Mouse (Mus musculus): ENCODE results near the gene Dnajc19. TPM values are rescaled to one million over a fixed set of nuclear protein-coding genes. Genes with fewer than 3 reads are reported as not detected.
"Not testable (repeated sequence)": the region's sequence is repeated elsewhere in the genome, so short reads cannot be mapped to it uniquely, and the experiment has no call there.

The Dnajc19 gene
- polyA plus RNA-seq, 1 experiment = 46.3 TPM

GRCm38 (mm10) chr3:34106421-34106820 lies 25.3 kb upstream of the Dnajc19 start:
- Histone ChIP-seq H3K4me1 (ENCODE audit: control insufficient read depth, insufficient read depth, low read length) (no peaks in the 10 kb centered on the region), H3K4me3 (replicated peaks; ENCODE audit: control insufficient read depth, low read depth, low read length) (no peak overlapping the region), H3K27ac (ENCODE audit: control insufficient read depth, insufficient read depth, low read depth, low read length, poor library complexity) (no peak overlapping the region)
- no peak for TF ChIP-seq POLR2A (IDR thresholded peaks at IDR 0.05; ENCODE audit: borderline replicate concordance, control insufficient read depth, low read depth, low read length)
- no peak for TF ChIP-seq CTCF (IDR thresholded peaks at IDR 0.05; ENCODE audit: control insufficient read depth, insufficient read depth, low read length)
- WGBS = 18% methylated on average over 9 of the region's 9 CpGs

GRCm38 (mm10) chr3:34103902-34104672 lies 23.0 kb upstream of the Dnajc19 start:
- Histone ChIP-seq H3K4me1 (ENCODE audit: control insufficient read depth, insufficient read depth, low read length) (no peaks in the 10 kb centered on the region), H3K4me3 (replicated peaks; ENCODE audit: control insufficient read depth, low read depth, low read length) (no peak overlapping the region), H3K27ac (ENCODE audit: control insufficient read depth, insufficient read depth, low read depth, low read length, poor library complexity) (no peak overlapping the region)
- 46% methylated on average over 7 of the region's 7 CpGs for WGBS
- TF ChIP-seq POLR2A (IDR thresholded peaks at IDR 0.05; ENCODE audit: borderline replicate concordance, control insufficient read depth, low read depth, low read length) = no peak
- TF ChIP-seq CTCF (IDR thresholded peaks at IDR 0.05; ENCODE audit: control insufficient read depth, insufficient read depth, low read length) = no peak

DNA sequence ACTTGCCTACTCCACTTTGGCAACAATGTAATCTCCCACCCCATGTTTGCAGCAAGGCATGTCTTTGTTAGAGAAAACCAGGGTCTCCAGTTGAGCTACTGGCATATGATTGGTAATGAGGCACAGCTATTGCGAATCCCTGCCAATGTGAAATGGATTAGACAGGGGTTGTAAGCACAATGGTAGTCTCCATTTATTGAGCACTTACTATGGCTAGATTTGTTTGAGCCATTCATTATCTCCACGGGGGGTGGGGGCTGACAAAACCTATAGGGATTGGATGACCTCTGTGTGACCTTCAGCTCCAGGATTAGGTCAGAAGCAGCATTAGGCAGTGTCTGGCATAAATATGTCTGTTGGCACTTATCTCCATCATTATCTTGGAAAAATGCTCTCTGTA lies 21.8 kb upstream of the Dnajc19 start:
- TF ChIP-seq CTCF (IDR thresholded peaks at IDR 0.05; ENCODE audit: control insufficient read depth, insufficient read depth, low read length) = no peak
- no peak for TF ChIP-seq POLR2A (IDR thresholded peaks at IDR 0.05; ENCODE audit: borderline replicate concordance, control insufficient read depth, low read depth, low read length)
- WGBS = 78% methylated on average over 2 of the region's 2 CpGs
- Histone ChIP-seq H3K4me3 (replicated peaks; ENCODE audit: control insufficient read depth, low read depth, low read length) (no peak overlapping the region), H3K4me1 (ENCODE audit: control insufficient read depth, insufficient read depth, low read length) (no peaks in the 10 kb centered on the region), H3K27ac (ENCODE audit: control insufficient read depth, insufficient read depth, low read depth, low read length, poor library complexity) (no peak overlapping the region)

DNA sequence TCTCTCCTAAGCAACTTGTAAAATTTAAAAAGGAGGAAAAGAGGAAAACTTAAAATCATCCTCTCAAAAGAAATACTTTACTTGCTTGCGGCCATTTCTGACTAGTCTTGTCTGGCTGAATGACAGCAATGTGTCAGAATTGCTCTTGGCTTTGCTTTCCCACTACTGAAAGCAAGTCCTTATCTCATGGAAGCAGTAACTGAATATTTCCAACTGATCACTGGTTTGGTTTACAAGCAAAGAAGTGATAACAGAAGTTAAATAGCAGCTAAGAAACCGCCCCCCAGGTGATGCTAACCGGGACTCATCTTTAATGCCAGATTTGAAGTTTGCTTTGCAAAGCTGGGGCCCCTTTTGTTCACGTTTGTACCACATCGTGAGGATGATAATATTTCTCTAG lies 2.5 kb upstream of the Dnajc19 start:
- TF ChIP-seq CTCF (IDR thresholded peaks at IDR 0.05; ENCODE audit: control insufficient read depth, insufficient read depth, low read length) = no peak
- no peak for TF ChIP-seq POLR2A (IDR thresholded peaks at IDR 0.05; ENCODE audit: borderline replicate concordance, control insufficient read depth, low read depth, low read length)
- H3K4me3 ChIP-seq (replicated peaks; ENCODE audit: control insufficient read depth, low read depth, low read length) = no peak overlapping the region
- no peak overlapping the region for H3K27ac ChIP-seq (ENCODE audit: control insufficient read depth, insufficient read depth, low read depth, low read length, poor library complexity)
- 54% methylated on average over 5 of the region's 5 CpGs for WGBS
- no peaks in the 10 kb centered on the region; the same call in 1 of the 2 replicates for H3K4me1 ChIP-seq (ENCODE audit: control insufficient read depth, insufficient read depth, low read length)

GRCm38 (mm10) chr3:34081929-34082328 lies 808 bp upstream of the Dnajc19 start:
- WGBS = 85% methylated on average over 3 of the region's 3 CpGs
- no peak for TF ChIP-seq CTCF (IDR thresholded peaks at IDR 0.05; ENCODE audit: control insufficient read depth, insufficient read depth, low read length)
- no peak for TF ChIP-seq POLR2A (IDR thresholded peaks at IDR 0.05; ENCODE audit: borderline replicate concordance, control insufficient read depth, low read depth, low read length)
- no peaks in the 10 kb centered on the region; the same call in 1 of the 2 replicates for H3K4me1 ChIP-seq (ENCODE audit: control insufficient read depth, insufficient read depth, low read length)
- no peak overlapping the region for H3K4me3 ChIP-seq (replicated peaks; ENCODE audit: control insufficient read depth, low read depth, low read length)
- no peak overlapping the region for H3K27ac ChIP-seq (ENCODE audit: control insufficient read depth, insufficient read depth, low read depth, low read length, poor library complexity)

DNA sequence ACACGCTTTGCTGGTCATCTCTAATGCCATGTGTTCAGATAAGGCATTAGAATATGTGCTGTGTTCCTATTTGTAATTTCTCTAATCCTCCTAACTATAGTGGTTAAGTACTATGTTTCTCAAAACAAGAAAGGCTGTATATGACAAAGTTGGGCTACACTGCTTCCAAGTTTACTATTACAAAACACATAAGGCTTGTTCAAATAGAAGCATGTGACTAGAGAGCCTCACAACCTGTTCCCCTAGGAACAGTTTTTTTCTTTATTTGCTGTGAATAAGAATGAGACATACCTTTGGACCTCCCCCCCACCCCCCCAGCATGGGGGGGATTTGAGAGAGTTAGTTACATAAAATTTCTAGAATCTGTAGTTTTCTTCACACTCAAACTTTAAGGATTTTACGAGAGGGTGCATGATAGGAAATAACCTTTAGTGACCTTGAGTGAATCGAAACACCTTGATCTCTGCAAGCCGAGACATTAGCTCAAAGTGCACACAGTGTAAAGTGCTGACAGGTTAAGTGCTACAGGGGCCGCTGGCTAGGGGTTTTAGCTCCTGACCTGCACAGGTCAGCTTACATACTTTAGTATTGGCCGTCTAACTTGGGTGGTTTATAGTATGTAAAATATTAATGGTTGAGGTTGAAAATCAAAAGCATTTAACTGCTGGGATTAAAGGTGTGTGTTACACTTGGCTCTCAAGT lies 4.9 kb downstream of the Dnajc19 start:
- H3K4me1 ChIP-seq (ENCODE audit: control insufficient read depth, insufficient read depth, low read length) = no peaks in the 10 kb centered on the region; the same call in 1 of the 2 replicates
- no peak overlapping the region for H3K4me3 ChIP-seq (replicated peaks; ENCODE audit: control insufficient read depth, low read depth, low read length)
- no peak for TF ChIP-seq CTCF (IDR thresholded peaks at IDR 0.05; ENCODE audit: control insufficient read depth, insufficient read depth, low read length)
- TF ChIP-seq POLR2A (IDR thresholded peaks at IDR 0.05; ENCODE audit: borderline replicate concordance, control insufficient read depth, low read depth, low read length) = no peak
- WGBS = 90% methylated on average over 6 of the region's 6 CpGs
- H3K27ac ChIP-seq (ENCODE audit: control insufficient read depth, insufficient read depth, low read depth, low read length, poor library complexity) = no peak overlapping the region

DNA sequence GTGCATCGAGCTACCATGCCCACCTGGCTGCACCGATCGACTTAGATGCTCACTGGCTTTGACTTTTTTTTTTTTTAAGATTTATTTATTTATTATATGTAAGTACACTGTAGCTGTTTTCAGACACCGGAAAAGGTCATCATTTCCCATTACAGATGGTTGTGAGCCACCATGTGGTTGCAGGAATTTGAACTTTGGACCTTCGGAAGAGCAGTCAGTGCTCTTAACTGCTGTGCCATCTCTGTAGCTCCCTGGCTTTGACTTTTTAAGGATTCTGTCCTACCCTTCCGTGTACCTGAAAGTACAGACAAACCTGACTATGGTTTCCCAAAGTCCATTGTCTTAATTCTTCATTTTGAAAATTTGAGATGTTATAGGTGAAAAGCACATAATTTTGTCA lies 8.4 kb downstream of the Dnajc19 start:
- H3K4me3 ChIP-seq (replicated peaks; ENCODE audit: control insufficient read depth, low read depth, low read length) = no peak overlapping the region
- no peaks in the 10 kb centered on the region for H3K4me1 ChIP-seq (ENCODE audit: control insufficient read depth, insufficient read depth, low read length)
- WGBS = 94% methylated on average over 6 of the region's 6 CpGs
- no peak overlapping the region for H3K27ac ChIP-seq (ENCODE audit: control insufficient read depth, insufficient read depth, low read depth, low read length, poor library complexity)
- TF ChIP-seq CTCF (IDR thresholded peaks at IDR 0.05; ENCODE audit: control insufficient read depth, insufficient read depth, low read length) (no peak), POLR2A (IDR thresholded peaks at IDR 0.05; ENCODE audit: borderline replicate concordance, control insufficient read depth, low read depth, low read length) (no peak)

- not testable (repeated sequence) for H3K27ac ChIP-seq (ENCODE audit: control insufficient read depth, insufficient read depth, low read depth, low read length, poor library complexity); H3K4me3 ChIP-seq (replicated peaks; ENCODE audit: control insufficient read depth, low read depth, low read length); H3K4me1 ChIP-seq (ENCODE audit: control insufficient read depth, insufficient read depth, low read length)
- WGBS = 84% methylated on average over 7 of the region's 7 CpGs
Measured at GRCm38 (mm10) chr3:34068943-34069342, 12.2 kb downstream of the Dnajc19 start.

Data from bone marrow, adult 2 months (tissue).